Mouse (Mus musculus): ENCODE measurements around the gene Grik3. TPM values are rescaled to one million over a fixed set of nuclear protein-coding genes. Genes with fewer than 3 reads are reported as not detected.

Grik3 gene
- 3.1 and 3.6 TPM in 2 replicates for polyA plus RNA-seq (2015; fragmentation: Nextera tagmentation; extraction: Ambion mirVana)

DNA sequence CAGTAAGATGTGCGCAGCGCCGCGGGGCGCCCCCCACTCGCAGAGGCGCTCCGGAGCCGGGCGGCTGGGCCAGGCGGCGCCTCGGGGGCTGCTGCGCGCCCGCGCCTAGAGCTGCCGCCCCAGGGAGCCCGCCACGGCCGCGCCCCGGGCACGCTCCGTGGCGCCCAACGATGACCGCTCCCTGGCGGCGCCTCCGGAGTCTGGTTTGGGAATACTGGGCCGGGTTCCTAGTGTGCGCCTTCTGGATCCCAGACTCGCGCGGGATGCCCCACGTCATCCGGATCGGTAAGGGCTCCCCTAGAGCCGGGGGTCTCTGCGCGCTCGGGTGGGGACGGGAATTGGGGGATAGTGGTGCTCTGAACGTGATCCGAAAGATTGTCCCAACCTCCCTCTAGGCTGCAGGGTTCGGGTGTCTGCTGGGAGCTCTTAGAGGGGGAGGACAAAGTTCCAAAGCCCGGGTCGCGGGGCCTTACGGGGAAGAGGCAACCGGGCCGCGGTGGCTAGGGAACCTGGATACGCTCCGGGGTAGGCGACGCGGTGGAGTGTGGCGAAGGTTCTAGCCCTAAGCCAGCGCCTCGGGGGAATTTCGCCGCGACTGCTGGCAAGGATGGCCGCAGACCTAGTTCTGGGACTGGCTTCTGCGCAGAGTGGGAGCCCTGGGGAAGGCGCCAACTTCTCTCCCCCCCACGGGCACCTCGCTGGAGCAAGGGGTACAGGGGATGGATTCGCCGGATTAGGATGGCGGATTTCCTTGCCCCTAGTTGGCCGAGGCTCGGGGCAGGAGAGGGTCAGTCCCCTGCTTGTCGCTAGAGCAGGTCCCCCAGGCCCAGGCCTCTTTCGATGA is at the start of gene Grik3:
Gene Grik3 (plus strand): TSS at position 40 of the 844 bp plus-strand sequence.
- ATAC-seq, result peak; percentile 13; the same call in 1 of the 2 replicates
- H3K4me1 ChIP-seq (replicated peaks), result peaks cover 94% of the 10 kb centered on the region
- H3K9me3 ChIP-seq, result no peaks in the 10 kb centered on the region
- H3K36me3 ChIP-seq, result no peaks in the 10 kb centered on the region
- WGBS, result under 1% methylated on average over 76 of the region's 77 CpGs
- peaks cover 96% of the 10 kb centered on the region for H3K27me3 ChIP-seq
- peak within 1 kb of the TSS; percentile 61 for H3K4me3 ChIP-seq (replicated peaks)
- peak within 1 kb of the TSS; percentile 82 for H3K9ac ChIP-seq (replicated peaks)
- peak within 1 kb of the TSS; percentile 83 for H3K27ac ChIP-seq
- peak within 1 kb of the TSS; percentile 83 for H3K4me2 ChIP-seq (replicated peaks)

- WGBS, result 83% methylated on average over 4 of the region's 4 CpGs
- no peak for ATAC-seq
- H3K4me3 ChIP-seq (replicated peaks), result no peak overlapping the region
- H3K9me3 ChIP-seq, result no peaks in the 10 kb centered on the region
- no peak overlapping the region for H3K9ac ChIP-seq (replicated peaks)
- no peak overlapping the region for H3K27ac ChIP-seq
- no peak overlapping the region for H3K4me2 ChIP-seq (replicated peaks)
- peaks cover 10% of the 10 kb centered on the region; the same call in 1 of the 2 replicates for H3K27me3 ChIP-seq
- no peaks in the 10 kb centered on the region for H3K36me3 ChIP-seq
- H3K4me1 ChIP-seq (replicated peaks), result peaks cover 24% of the 10 kb centered on the region
These were observed 48.7 kb upstream of the Grik3 start for GRCm38 (mm10) chr4:125441821-125442220.

- ATAC-seq, result no peak
- no peak overlapping the region for H3K4me2 ChIP-seq (replicated peaks)
- no peak overlapping the region for H3K4me3 ChIP-seq (replicated peaks)
- H3K9ac ChIP-seq (replicated peaks), result no peak overlapping the region
- H3K27ac ChIP-seq, result no peak overlapping the region
- 86% methylated on average over 7 of the region's 7 CpGs for WGBS
- peaks cover 10% of the 10 kb centered on the region; the same call in 1 of the 2 replicates for H3K27me3 ChIP-seq
- no peaks in the 10 kb centered on the region for H3K9me3 ChIP-seq
- H3K4me1 ChIP-seq (replicated peaks), result peaks cover 20% of the 10 kb centered on the region
- no peaks in the 10 kb centered on the region for H3K36me3 ChIP-seq
These were observed 46.1 kb upstream of the Grik3 start for GRCm38 (mm10) chr4:125444366-125444765.

GRCm38 (mm10) chr4:125450602-125451321 is 39.7 kb upstream of the Grik3 start:
- no peaks in the 10 kb centered on the region for H3K36me3 ChIP-seq
- H3K4me1 ChIP-seq (replicated peaks), result peaks cover 44% of the 10 kb centered on the region
- no peak overlapping the region for H3K4me2 ChIP-seq (replicated peaks)
- H3K4me3 ChIP-seq (replicated peaks), result no peak overlapping the region
- WGBS, result 25% methylated on average over 7 of the region's 7 CpGs
- H3K27ac ChIP-seq, result peak overlapping the region; percentile 61
- ATAC-seq, result peak; percentile 85
- H3K9ac ChIP-seq (replicated peaks), result no peak overlapping the region
- H3K27me3 ChIP-seq, result peaks cover 23% of the 10 kb centered on the region
- H3K9me3 ChIP-seq, result no peaks in the 10 kb centered on the region

GRCm38 (mm10) chr4:125451821-125452220 is 38.7 kb upstream of the Grik3 start:
- Histone ChIP-seq H3K27me3 (peaks cover 31% of the 10 kb centered on the region), H3K4me1 (replicated peaks) (peaks cover 53% of the 10 kb centered on the region), H3K9ac (replicated peaks) (no peak overlapping the region), H3K9me3 (no peaks in the 10 kb centered on the region), H3K36me3 (no peaks in the 10 kb centered on the region), H3K4me3 (replicated peaks) (no peak overlapping the region), H3K27ac (no peak overlapping the region), H3K4me2 (replicated peaks) (no peak overlapping the region)
- 39% methylated on average over 6 of the region's 6 CpGs for WGBS
- no peak for ATAC-seq

DNA sequence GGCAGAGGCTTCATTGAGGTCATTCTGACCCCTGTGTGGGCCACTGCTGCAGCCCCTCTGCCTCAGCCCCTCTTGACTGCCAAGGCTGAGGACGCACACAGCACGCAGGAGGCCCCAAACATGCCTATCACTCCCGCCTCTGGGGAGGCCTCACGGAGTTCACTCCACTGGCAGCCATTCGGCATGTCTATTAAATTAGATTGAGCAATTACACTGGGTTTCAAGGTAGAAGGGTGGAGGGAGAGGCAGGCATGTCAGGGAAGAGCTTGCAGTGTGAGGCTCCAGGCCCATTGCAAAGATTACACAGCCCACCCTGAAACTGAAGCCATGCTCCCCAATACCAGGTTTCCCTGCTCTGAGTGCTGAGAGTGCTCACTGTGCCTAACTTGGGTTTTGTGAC is 34.0 kb upstream of the Grik3 start:
- Histone ChIP-seq H3K4me2 (replicated peaks) (no peak overlapping the region), H3K27ac (no peak overlapping the region), H3K4me3 (replicated peaks) (no peak overlapping the region), H3K9me3 (no peaks in the 10 kb centered on the region), H3K36me3 (no peaks in the 10 kb centered on the region), H3K27me3 (peaks cover 35% of the 10 kb centered on the region), H3K9ac (replicated peaks) (no peak overlapping the region), H3K4me1 (replicated peaks) (peaks cover 56% of the 10 kb centered on the region)
- 42% methylated on average over 5 of the region's 5 CpGs for WGBS
- ATAC-seq, result no peak

- Histone ChIP-seq H3K9ac (replicated peaks) (no peak overlapping the region), H3K4me3 (replicated peaks) (no peak overlapping the region), H3K27ac (no peak overlapping the region; the same call in 1 of the 2 replicates), H3K36me3 (no peaks in the 10 kb centered on the region), H3K9me3 (no peaks in the 10 kb centered on the region), H3K4me1 (replicated peaks) (peaks cover 46% of the 10 kb centered on the region), H3K27me3 (peaks cover 44% of the 10 kb centered on the region), H3K4me2 (replicated peaks) (no peak overlapping the region)
- peak; percentile 24; the same call in 1 of the 2 replicates for ATAC-seq
- WGBS, result 33% methylated on average over 11 of the region's 11 CpGs
These were observed 33.1 kb upstream of the Grik3 start for GRCm38 (mm10) chr4:125457152-125458093.

- peaks cover 23% of the 10 kb centered on the region for H3K27me3 ChIP-seq
- H3K4me1 ChIP-seq (replicated peaks), result peaks cover 29% of the 10 kb centered on the region
- H3K36me3 ChIP-seq, result no peaks in the 10 kb centered on the region
- WGBS, result 79% methylated on average over 9 of the region's 9 CpGs
- no peak overlapping the region for H3K4me2 ChIP-seq (replicated peaks)
- no peak for ATAC-seq
- no peak overlapping the region for H3K27ac ChIP-seq
- H3K9me3 ChIP-seq, result no peaks in the 10 kb centered on the region
- no peak overlapping the region for H3K4me3 ChIP-seq (replicated peaks)
- no peak overlapping the region for H3K9ac ChIP-seq (replicated peaks)
These were observed 30.7 kb upstream of the Grik3 start for GRCm38 (mm10) chr4:125459791-125460190.

DNA sequence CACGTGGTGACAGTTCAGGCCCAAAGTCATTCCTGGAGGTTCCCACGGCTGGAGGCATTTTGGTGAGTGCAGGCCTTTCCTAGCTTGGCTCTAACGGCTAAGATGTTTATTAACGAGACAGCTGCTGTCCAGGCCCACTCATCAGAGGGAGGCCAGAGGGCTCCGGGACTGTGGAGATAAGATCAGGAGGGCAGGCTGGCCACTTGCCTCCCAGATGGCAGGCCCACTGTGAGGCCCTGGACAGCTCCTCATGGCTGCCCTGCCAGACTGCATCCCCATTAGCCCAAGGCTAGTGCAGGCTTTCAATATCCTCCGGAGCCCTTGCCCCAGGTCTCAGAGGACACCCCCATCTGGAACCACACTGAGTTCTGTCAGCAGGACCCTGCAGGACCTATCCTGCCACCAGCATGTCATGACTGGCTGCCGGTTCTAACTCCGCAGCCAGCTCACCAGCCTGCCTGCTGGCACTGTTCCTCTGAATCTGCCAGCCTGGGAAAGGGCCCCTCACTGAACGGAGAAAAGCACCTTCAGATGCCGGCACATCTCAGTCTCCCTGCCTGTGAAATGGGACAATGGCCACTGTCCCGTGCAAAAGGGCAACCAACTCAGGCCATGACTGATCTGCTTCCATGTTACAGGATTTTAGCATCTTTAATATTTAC is 20.7 kb upstream of the Grik3 start:
- no peak overlapping the region for H3K4me3 ChIP-seq (replicated peaks)
- H3K9ac ChIP-seq (replicated peaks), result no peak overlapping the region
- H3K9me3 ChIP-seq, result no peaks in the 10 kb centered on the region
- H3K4me2 ChIP-seq (replicated peaks), result no peak overlapping the region
- H3K36me3 ChIP-seq, result no peaks in the 10 kb centered on the region
- H3K27me3 ChIP-seq, result 0 out of 2 replicates have a peak, but pooled peaks cover 8% of the 10 kb centered on the region
- 58% methylated on average over 11 of the region's 11 CpGs for whole genome bisulfite sequencing
- no peak overlapping the region for H3K27ac ChIP-seq
- ATAC-seq, result no peak
- H3K4me1 ChIP-seq (replicated peaks), result peaks cover 23% of the 10 kb centered on the region

- H3K4me2 ChIP-seq (replicated peaks), result no peak overlapping the region
- no peak for ATAC-seq
- H3K36me3 ChIP-seq, result no peaks in the 10 kb centered on the region
- H3K27ac ChIP-seq, result no peak overlapping the region
- H3K4me1 ChIP-seq (replicated peaks), result peaks cover 32% of the 10 kb centered on the region
- H3K27me3 ChIP-seq, result peaks cover 12% of the 10 kb centered on the region; the same call in 1 of the 2 replicates
- H3K9ac ChIP-seq (replicated peaks), result no peak overlapping the region
- H3K4me3 ChIP-seq (replicated peaks), result no peak overlapping the region
- no peaks in the 10 kb centered on the region for H3K9me3 ChIP-seq
- WGBS, result 80% methylated on average over 4 of the region's 4 CpGs
These were observed 15.6 kb upstream of the Grik3 start for GRCm38 (mm10) chr4:125474903-125475302.

- Histone ChIP-seq H3K4me3 (replicated peaks) (no peak overlapping the region), H3K4me2 (replicated peaks) (no peak overlapping the region), H3K36me3 (no peaks in the 10 kb centered on the region), H3K9ac (replicated peaks) (no peak overlapping the region), H3K4me1 (replicated peaks) (peaks cover 44% of the 10 kb centered on the region), H3K9me3 (no peaks in the 10 kb centered on the region), H3K27ac (no peak overlapping the region), H3K27me3 (peaks cover 37% of the 10 kb centered on the region)
- 40% methylated on average over 12 of the region's 12 CpGs for WGBS
- ATAC-seq, result peak; percentile 64; the same call in 1 of the 2 replicates
These were observed 12.4 kb upstream of the Grik3 start for GRCm38 (mm10) chr4:125478071-125478470.
